13 mouse cellular contexts compared by ENCODE assay signal in the genomic region with DNA sequence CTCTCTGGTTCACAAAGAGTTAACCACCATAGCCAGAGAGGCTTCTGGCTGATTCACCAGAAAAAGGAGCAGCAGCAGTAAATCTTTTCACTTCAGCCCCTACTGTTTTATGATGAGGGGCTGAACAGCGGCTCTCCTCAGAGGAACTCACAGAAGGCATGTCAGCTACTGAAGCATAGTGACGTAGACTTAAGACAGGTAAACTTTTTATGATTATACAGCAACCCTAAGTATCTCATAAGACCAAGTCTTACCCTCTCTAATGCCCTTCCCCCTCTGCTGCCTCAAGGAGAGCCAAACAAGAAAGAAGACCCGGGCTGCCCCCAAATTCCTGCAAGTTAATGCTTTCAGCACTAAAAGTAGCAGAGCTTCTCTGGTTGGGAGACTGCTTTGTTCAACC. TPM values are rescaled to one million over a fixed set of nuclear protein-coding genes. Genes with fewer than 3 reads are reported as not detected.
DNase-seq lines count a peak whose midpoint lies in the region; ATAC-seq lines count a peak whose summit lies in the region.
"Had no signal": no experiment of that assay in that cellular context is flagged by ENCODE, and none has a peak within 500 bp of the region (broad histone marks: within the 10 kb centered on the region; RNA-seq: fewer than 3 reads in every experiment).

No protein-coding gene starts in this region.

- no peaks in the 10 kb centered on the region for H3K9me3 ChIP-seq in kidney, embryonic 14.5 days (ENCODE audit: control insufficient read depth, low read length)
- no peaks in the 10 kb centered on the region for H3K9me3 ChIP-seq in embryonic facial prominence, embryonic 10.5 days
- H3K9me3 ChIP-seq in limb, embryonic 13.5 days: no peaks in the 10 kb centered on the region

- 5% methylated on average over 3 of the region's 3 CpGs for WGBS in kidney, embryonic 14.5 days
- 15% methylated on average over 3 of the region's 3 CpGs for WGBS in embryonic facial prominence, embryonic 10.5 days
- WGBS in limb, embryonic 13.5 days: under 1% methylated on average over 3 of the region's 3 CpGs

- intact Hi-C loops in gastrocnemius, postnatal 36 days (cut with DNase I): no loop called here

- peak; percentile 56; the same call in 1 of the 2 replicates for ATAC-seq in kidney, embryonic 14.5 days (ENCODE audit: low FRiP score, low TSS enrichment)
- ATAC-seq in limb, embryonic 13.5 days (ENCODE audit: low FRiP score, low read depth): no peak

- H3K4me2 ChIP-seq in kidney, embryonic 14.5 days (replicated peaks; ENCODE audit: low read depth, low read length): peak overlapping the region; percentile 4
- H3K4me2 ChIP-seq in limb, embryonic 13.5 days (replicated peaks): peak overlapping the region; percentile 46
- H3K4me2 ChIP-seq: lung, embryonic 14.5 days had no signal

- no peak overlapping the region for H3K27ac ChIP-seq in kidney, embryonic 14.5 days (ENCODE audit: low read depth, low read length)
- 0 out of 2 replicates have a peak overlapping the region, but pooled peaks have one; percentile 31 for H3K27ac ChIP-seq in embryonic facial prominence, embryonic 10.5 days (replicated peaks)
- H3K27ac ChIP-seq in limb, embryonic 13.5 days: peak overlapping the region; percentile 55

- peaks cover 15% of the 10 kb centered on the region for H3K4me1 ChIP-seq in kidney, embryonic 14.5 days (ENCODE audit: control insufficient read depth, insufficient read depth, low read length)
- H3K4me1 ChIP-seq in embryonic facial prominence, embryonic 10.5 days: peaks cover 22% of the 10 kb centered on the region
- peaks cover 18% of the 10 kb centered on the region for H3K4me1 ChIP-seq in limb, embryonic 13.5 days

- DNase-seq in kidney, adult 9 months: no peak
- peak; percentile 34 for DNase-seq in R1 (ENCODE audit: low read depth, low spot score)
- DNase-seq in embryonic facial prominence, embryonic 10.5 days (ENCODE audit: low spot score): peak; percentile 29
- no peak for DNase-seq in thymus, postnatal 4 days
- DNase-seq in T-cell, adult 2 months (ENCODE audit: low spot score): no peak
- no peak for DNase-seq in gastrocnemius, postnatal 36 days
- DNase-seq: cerebellum, adult 11-12 months; heart, postnatal 4 days; lung, embryonic 14.5 days; thymus, adult 18-20 months had no signal

- H3K9ac ChIP-seq in kidney, embryonic 14.5 days (ENCODE audit: low read depth, low read length): no peak overlapping the region
- H3K9ac ChIP-seq in limb, embryonic 13.5 days: no peak overlapping the region
- H3K9ac ChIP-seq: lung, embryonic 14.5 days had no signal

- no peaks in the 10 kb centered on the region for H3K27me3 ChIP-seq in kidney, embryonic 14.5 days (ENCODE audit: control insufficient read depth, insufficient read depth, low read length)
- H3K27me3 ChIP-seq in embryonic facial prominence, embryonic 10.5 days (replicated peaks; ENCODE audit: low read depth, poor library complexity, severe bottlenecking): no peaks in the 10 kb centered on the region
- no peaks in the 10 kb centered on the region for H3K27me3 ChIP-seq in limb, embryonic 13.5 days

- H3K36me3 ChIP-seq in kidney, embryonic 14.5 days (ENCODE audit: control insufficient read depth, insufficient read depth, low read length): no peaks in the 10 kb centered on the region
- no peaks in the 10 kb centered on the region for H3K36me3 ChIP-seq in embryonic facial prominence, embryonic 10.5 days (replicated peaks)
- H3K36me3 ChIP-seq in limb, embryonic 13.5 days: no peaks in the 10 kb centered on the region

- H3K4me3 ChIP-seq in kidney, embryonic 14.5 days (ENCODE audit: low read length): no peak overlapping the region
- H3K4me3 ChIP-seq in embryonic facial prominence, embryonic 10.5 days: no peak overlapping the region
- H3K4me3 ChIP-seq in limb, embryonic 13.5 days: no peak overlapping the region; the same call in 1 of the 2 replicates
- H3K4me3 ChIP-seq: myocyte had no signal

RNA-seq across cellular contexts. Expression of a gene that starts 54.2 kb away (rescaled TPM):
- 206 and 236 TPM in 2 replicates for polyA plus RNA-seq in kidney, embryonic 14.5 days (2014; fragmentation: Nextera tagmentation; extraction: Ambion mirVana)
- 640 and 704 TPM in 2 replicates for polyA plus RNA-seq in embryonic facial prominence, embryonic 10.5 days (2016; fragmentation: Nextera tagmentation; extraction: Ambion mirVana)
- polyA plus RNA-seq in limb, embryonic 13.5 days (2015; fragmentation: Nextera tagmentation; extraction: Ambion mirVana): 235 TPM in 2 replicates
- total RNA-seq in gastrocnemius, postnatal 36 days (2021): 1 to 10 TPM; 2.1 to 3.0 TPM

Comparison
In these comparisons a context has a peak if more than half of its experiments do, and no peak if none do; other contexts are left out.
1. DNase-seq: peak in R1 (single experiment) and embryonic facial prominence, embryonic 10.5 days (single experiment); none in kidney, adult 9 months (single experiment), thymus, postnatal 4 days (single experiment), T-cell, adult 2 months (single experiment) and gastrocnemius, postnatal 36 days (0 of 2).